Mouse (Mus musculus) bone marrow, adult 2 months (tissue): ENCODE results near the gene Ttbk1.

Experiments
- CTCF ChIP-seq: fragments of 200-500 bp; IDR thresholded peaks from 2 replicates; pipeline ENCODE4 v1.5.1; 2011; ENCODE audit warnings: low read length, control low read depth; ENCODE audit not compliant: control insufficient read depth, insufficient read depth
- POLR2A ChIP-seq: fragments of 200-500 bp; IDR thresholded peaks from 2 replicates; pipeline ENCODE4 v1.6.1; 2011; ENCODE audit warnings: low read depth, mild to moderate bottlenecking, control low read depth, low read length, borderline replicate concordance; ENCODE audit not compliant: control insufficient read depth

DNA sequence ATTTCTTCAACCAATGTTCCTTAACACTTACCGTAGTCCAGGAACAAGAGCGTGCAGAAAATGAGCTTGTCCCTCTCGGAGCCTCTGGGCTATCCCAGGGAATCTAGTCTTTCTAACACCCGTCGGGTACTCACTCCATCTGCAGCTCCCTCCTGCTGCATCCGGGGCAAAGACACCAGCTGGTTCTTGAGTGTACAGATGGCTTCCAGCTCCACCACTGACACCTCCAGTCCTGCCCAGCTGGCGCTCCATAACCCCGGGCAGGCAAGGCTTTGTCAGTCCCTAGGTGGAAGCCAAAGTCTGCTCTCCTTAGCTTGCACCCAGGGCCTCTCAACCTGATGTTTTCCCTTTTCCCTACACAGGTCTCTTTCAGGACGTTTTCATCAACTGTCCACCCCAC lies 19.6 kb downstream of the Ttbk1 start:
- TF ChIP-seq CTCF (no peak), POLR2A (no peak)
